Mouse (Mus musculus): Measurements from ENCODE around the gene Slc39a8.

Slc39a8 gene

GRCm38 (mm10) chr3:135851607-135852006 lies 26.5 kb downstream of the Slc39a8 start:
- no peak for DNase-seq (ENCODE audit: low spot score)

GRCm38 (mm10) chr3:135853604-135854297 lies 28.7 kb downstream of the Slc39a8 start:
- DNase-seq (ENCODE audit: low spot score): no peak

- no peak for DNase-seq (ENCODE audit: low spot score)
These were observed 29.4 kb downstream of the Slc39a8 start for GRCm38 (mm10) chr3:135854298-135854984.

- no peak for DNase-seq (ENCODE audit: low spot score)
These were observed 29.9 kb downstream of the Slc39a8 start for GRCm38 (mm10) chr3:135854985-135855340.

GRCm38 (mm10) chr3:135856303-135856702 lies 31.2 kb downstream of the Slc39a8 start:
- DNase-seq (ENCODE audit: low spot score): no peak

GRCm38 (mm10) chr3:135857134-135857533 lies 32.1 kb downstream of the Slc39a8 start:
- DNase-seq (ENCODE audit: low spot score): no peak

GRCm38 (mm10) chr3:135859431-135859830 lies 34.4 kb downstream of the Slc39a8 start:
- peak; percentile 21 for DNase-seq (ENCODE audit: low spot score)

GRCm38 (mm10) chr3:135862804-135863203 lies 37.7 kb downstream of the Slc39a8 start:
- peak; percentile 51 for DNase-seq (ENCODE audit: low spot score)

- no peak for DNase-seq (ENCODE audit: low spot score)
These were observed 44.0 kb downstream of the Slc39a8 start for GRCm38 (mm10) chr3:135869041-135869440.

- DNase-seq (ENCODE audit: low spot score): no peak
These were observed 47.2 kb downstream of the Slc39a8 start for GRCm38 (mm10) chr3:135872325-135872724.

GRCm38 (mm10) chr3:135873596-135873995 lies 48.5 kb downstream of the Slc39a8 start:
- no peak for DNase-seq (ENCODE audit: low spot score)

GRCm38 (mm10) chr3:135878048-135878447 lies 53.0 kb downstream of the Slc39a8 start:
- DNase-seq (ENCODE audit: low spot score): no peak

GRCm38 (mm10) chr3:135885927-135886658 lies 61.0 kb downstream of the Slc39a8 start:
- DNase-seq (ENCODE audit: low spot score): no peak

- peak; percentile 82 for DNase-seq (ENCODE audit: low spot score)
These were observed 61.6 kb downstream of the Slc39a8 start for GRCm38 (mm10) chr3:135886659-135887027.

GRCm38 (mm10) chr3:135887033-135887855 lies 62.2 kb downstream of the Slc39a8 start:
- no peak for DNase-seq (ENCODE audit: low spot score)

- no peak for DNase-seq (ENCODE audit: low spot score)
These were observed 62.7 kb downstream of the Slc39a8 start for GRCm38 (mm10) chr3:135887856-135888155.

- DNase-seq (ENCODE audit: low spot score): no peak
These were observed 64.3 kb downstream of the Slc39a8 start for GRCm38 (mm10) chr3:135889401-135889800.

GRCm38 (mm10) chr3:135903366-135903765 lies 78.3 kb downstream of the Slc39a8 start:
- no peak for DNase-seq (ENCODE audit: low spot score)

- no peak for DNase-seq (ENCODE audit: low spot score)
These were observed 79.8 kb downstream of the Slc39a8 start for GRCm38 (mm10) chr3:135904881-135905280.

GRCm38 (mm10) chr3:135905729-135906128 lies 80.7 kb downstream of the Slc39a8 start:
- no peak for DNase-seq (ENCODE audit: low spot score)

GRCm38 (mm10) chr3:135907028-135907427 lies 81.9 kb downstream of the Slc39a8 start:
- no peak for DNase-seq (ENCODE audit: low spot score)

- DNase-seq (ENCODE audit: low spot score): no peak
These were observed 90.9 kb downstream of the Slc39a8 start for GRCm38 (mm10) chr3:135915941-135916340.
